Mouse (Mus musculus) right cerebral cortex, postnatal 25 days (tissue): ENCODE data around the gene Slc35e3.
A peak's percentile ranks its signal among the peaks of the same experiment; 100 is the strongest.

Experiments
- DNase-seq: peaks from one replicate; pipeline ENCODE4 v3.0.0; 2022

Slc35e3 gene

GRCm38 (mm10) chr10:117746297-117746883 is at the start of gene Slc35e3:
Gene Slc35e3 (minus strand): TSS chr10:117746365.
- DNase-seq, result peak; percentile 98

GRCm38 (mm10) chr10:117795206-117795605 is 49.0 kb upstream of the Slc35e3 start:
- DNase-seq, result no peak

- DNase-seq, result no peak
These were observed 47.4 kb upstream of the Slc35e3 start for GRCm38 (mm10) chr10:117793436-117794030.

GRCm38 (mm10) chr10:117792141-117793091 is 46.3 kb upstream of the Slc35e3 start, which contains the start of gene Nup107:
Gene Nup107 (minus strand): TSS chr10:117792705.
- peak; percentile 100 for DNase-seq

- DNase-seq, result no peak
These were observed 45.0 kb upstream of the Slc35e3 start for GRCm38 (mm10) chr10:117791171-117791470.

GRCm38 (mm10) chr10:117790421-117791170 is 44.4 kb upstream of the Slc35e3 start:
- no peak for DNase-seq

- no peak for DNase-seq
These were observed 43.8 kb upstream of the Slc35e3 start for GRCm38 (mm10) chr10:117790011-117790410.

- no peak for DNase-seq
These were observed 38.5 kb upstream of the Slc35e3 start for GRCm38 (mm10) chr10:117784646-117785045.

- no peak for DNase-seq
These were observed 37.7 kb upstream of the Slc35e3 start for GRCm38 (mm10) chr10:117783786-117784420.

GRCm38 (mm10) chr10:117782491-117783260 is 36.5 kb upstream of the Slc35e3 start:
- DNase-seq, result no peak

- no peak for DNase-seq
These were observed 35.9 kb upstream of the Slc35e3 start for GRCm38 (mm10) chr10:117782056-117782455.

GRCm38 (mm10) chr10:117781021-117781725 is 35.0 kb upstream of the Slc35e3 start:
- DNase-seq, result no peak

GRCm38 (mm10) chr10:117780306-117780911 is 34.2 kb upstream of the Slc35e3 start:
- no peak for DNase-seq

- no peak for DNase-seq
These were observed 33.6 kb upstream of the Slc35e3 start for GRCm38 (mm10) chr10:117779581-117780305.

- no peak for DNase-seq
These were observed 32.8 kb upstream of the Slc35e3 start for GRCm38 (mm10) chr10:117778951-117779350.

GRCm38 (mm10) chr10:117778328-117778910 is 32.3 kb upstream of the Slc35e3 start:
- no peak for DNase-seq

GRCm38 (mm10) chr10:117777501-117778327 is 31.5 kb upstream of the Slc35e3 start:
- DNase-seq, result no peak

GRCm38 (mm10) chr10:117777103-117777470 is 30.9 kb upstream of the Slc35e3 start:
- DNase-seq, result no peak
